Mouse (Mus musculus) forebrain, embryonic 14.5 days (tissue): Measurements from ENCODE around the gene Cand2. TPM values are rescaled to one million over a fixed set of nuclear protein-coding genes. Genes with fewer than 3 reads are reported as not detected.

Source experiments
- ATAC-seq: fragments of 200-750 bp; cut with Nextera tagmentation; 2 replicates; pipeline ENCODE4 v1.8.0; 2017; ENCODE audit warnings: mild to moderate bottlenecking, moderate library complexity
- DNase-seq: peaks from one replicate; pipeline ENCODE4 v3.0.0-alpha.2; 2015; ENCODE audit warnings: low spot score
- H3K27ac ChIP-seq: fragments of 300-500 bp; sonication (generic); 2 replicates; pipeline ENCODE4 v1.5.1; 2014; ENCODE audit warnings: low read depth, mild to moderate bottlenecking, control low read depth, low read length, moderate library complexity
- H3K27me3 ChIP-seq: fragments of 300-500 bp; sonication (generic); replicated peaks from 2 replicates; pipeline ENCODE4 v1.6.1; 2014; ENCODE audit warnings: low read length, control low read depth, mixed read lengths; ENCODE audit not compliant: control insufficient read depth, insufficient read depth
- H3K36me3 ChIP-seq: fragments of 300-500 bp; sonication (generic); 2 replicates; pipeline ENCODE4 v1.6.1; 2014; ENCODE audit warnings: low read length, control low read depth; ENCODE audit not compliant: control insufficient read depth, insufficient read depth
- H3K4me1 ChIP-seq: fragments of 300-500 bp; sonication (generic); 2 replicates; pipeline ENCODE4 v1.6.1; 2014; ENCODE audit warnings: antibody characterized with exemption, low read length, control low read depth; ENCODE audit not compliant: control insufficient read depth, insufficient read depth
- H3K4me2 ChIP-seq: fragments of 300-500 bp; sonication (generic); 2 replicates; pipeline ENCODE4 v1.6.1; 2014; ENCODE audit warnings: mild to moderate bottlenecking, control low read depth, low read length
- H3K4me3 ChIP-seq: fragments of 300-500 bp; sonication (generic); 2 replicates; pipeline ENCODE4 v1.5.1; 2014; ENCODE audit warnings: low read depth, low read length, control low read depth
- H3K9ac ChIP-seq: fragments of 300-500 bp; sonication (generic); 2 replicates; pipeline ENCODE4 v1.6.1; 2014; ENCODE audit warnings: mild to moderate bottlenecking, low read length, control low read depth, moderate library complexity
- H3K9me3 ChIP-seq: fragments of 300-500 bp; sonication (generic); replicated peaks from 2 replicates; pipeline ENCODE4 v1.6.1; 2016; ENCODE audit warnings: low read length, control low read depth, mixed read lengths; ENCODE audit not compliant: control insufficient read depth
- WGBS: fragments of 180-500 bp; shearing (Covaris S2); extraction: QIAGEN DNeasy Blood & Tissue Kit; methylation state at CpG from one replicate; pipeline ENCODE4 v1.1.7; 2014; 5-methylcytosine and 5-hydroxymethylcytosine counted together
- polyA plus RNA-seq: library from polyadenylated mRNA; unstranded; fragments of >200 nt; fragmentation: Nextera tagmentation; extraction: Ambion mirVana; gene quantifications from 2 replicates; pipeline ENCODE4 v1.2.1, GENCODE M21; 2014

The Cand2 gene
- polyA plus RNA-seq, 1 experiment from 2014 or later: 14.4 TPM

DNA sequence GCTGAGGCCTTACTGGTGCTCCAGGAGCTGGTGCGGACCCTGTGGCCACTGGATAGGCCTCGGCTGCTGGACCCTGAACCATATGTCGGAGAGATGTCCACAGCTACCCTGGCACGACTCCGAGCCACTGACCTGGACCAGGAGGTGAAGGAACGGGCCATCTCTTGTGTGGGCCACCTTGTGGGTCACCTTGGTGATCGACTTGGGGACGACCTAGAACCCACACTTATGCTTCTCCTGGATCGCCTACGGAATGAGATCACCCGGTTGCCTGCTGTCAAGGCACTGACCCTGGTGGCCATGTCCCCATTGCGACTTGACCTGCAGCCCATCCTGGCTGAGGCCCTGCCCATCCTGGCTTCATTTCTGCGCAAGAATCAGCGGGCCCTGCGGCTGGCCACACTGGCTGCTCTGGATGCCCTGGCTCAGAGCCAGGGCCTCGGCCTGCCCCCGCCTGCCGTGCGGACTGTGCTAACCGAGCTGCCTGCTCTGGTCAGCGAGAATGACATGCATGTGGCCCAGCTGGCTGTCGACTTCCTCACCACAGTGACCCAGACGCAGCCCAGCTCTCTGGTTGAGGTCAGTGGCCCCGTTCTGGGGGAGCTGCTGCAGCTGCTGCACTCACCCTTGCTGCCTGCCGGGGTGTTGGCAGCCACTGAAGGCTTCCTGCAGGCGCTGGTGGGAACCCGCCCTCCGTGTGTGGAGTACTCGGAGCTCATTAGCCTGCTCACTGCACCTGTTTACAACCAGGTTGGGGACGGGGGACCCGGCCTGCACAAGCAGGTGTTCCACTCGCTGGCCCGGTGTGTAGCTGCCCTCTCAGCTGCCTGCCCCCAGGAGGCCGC is 17.7 kb downstream of the Cand2 start:
- Histone ChIP-seq H3K27me3 (no peaks in the 10 kb centered on the region), H3K4me1 (no peaks in the 10 kb centered on the region), H3K9ac (no peak overlapping the region), H3K4me2 (no peak overlapping the region), H3K9me3 (no peaks in the 10 kb centered on the region), H3K27ac (no peak overlapping the region), H3K36me3 (peaks cover 94% of the 10 kb centered on the region), H3K4me3 (no peak overlapping the region)
- WGBS: 87% methylated on average over 34 of the region's 34 CpGs
- no peak for DNase-seq
- ATAC-seq: no peak

DNA sequence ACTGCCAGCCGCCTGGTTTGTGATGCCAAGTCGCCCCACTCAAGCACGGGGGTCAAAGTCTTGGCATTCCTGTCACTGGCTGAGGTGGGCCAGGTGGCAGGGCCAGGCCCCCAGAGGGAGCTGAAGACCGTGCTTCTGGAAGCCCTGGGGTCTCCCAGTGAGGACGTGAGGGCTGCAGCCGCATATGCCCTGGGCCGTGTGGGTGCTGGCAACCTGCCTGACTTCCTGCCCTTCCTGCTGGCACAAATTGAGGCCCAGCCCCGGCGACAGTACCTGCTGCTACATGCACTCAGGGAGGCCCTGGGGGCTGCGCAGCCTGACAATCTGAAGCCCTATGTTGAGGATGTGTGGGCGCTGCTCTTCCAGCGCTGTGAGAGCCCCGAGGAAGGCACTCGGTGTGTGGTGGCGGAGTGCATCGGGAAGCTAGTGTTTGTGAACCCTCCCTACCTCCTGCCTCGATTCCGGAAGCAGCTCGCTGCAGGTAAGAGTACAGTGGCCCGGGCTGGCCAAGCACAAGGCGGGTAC is 18.4 kb downstream of the Cand2 start:
- WGBS: 88% methylated on average over 21 of the region's 21 CpGs
- Histone ChIP-seq H3K4me1 (no peaks in the 10 kb centered on the region), H3K36me3 (peaks cover 94% of the 10 kb centered on the region)

DNA sequence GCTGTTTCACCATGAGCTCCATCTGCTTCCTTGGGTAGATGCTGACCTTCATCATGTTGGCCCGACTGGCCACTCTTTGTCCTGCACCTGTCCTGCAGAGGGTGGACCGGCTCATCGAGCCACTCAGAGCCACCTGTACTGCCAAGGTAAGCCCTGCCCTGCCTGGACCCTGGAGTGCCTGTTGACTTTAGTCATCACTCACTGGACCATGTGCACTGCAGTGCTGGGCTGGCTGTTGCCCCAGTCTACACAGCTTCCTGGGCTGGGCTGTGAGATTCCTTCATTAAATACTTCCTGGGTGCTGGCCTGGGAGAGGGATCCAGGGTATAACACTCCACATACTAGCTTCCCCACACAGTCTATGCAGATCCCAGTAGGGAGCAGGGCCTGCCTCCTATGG is 27.5 kb downstream of the Cand2 start:
- Histone ChIP-seq H3K9ac (no peak overlapping the region), H3K9me3 (no peaks in the 10 kb centered on the region), H3K4me1 (peaks cover 5% of the 10 kb centered on the region), H3K36me3 (peaks cover 93% of the 10 kb centered on the region), H3K27me3 (no peaks in the 10 kb centered on the region), H3K4me3 (no peak overlapping the region), H3K27ac (no peak overlapping the region), H3K4me2 (no peak overlapping the region)
- DNase-seq (no peak), ATAC-seq (no peak)
- WGBS: 95% methylated on average over 3 of the region's 3 CpGs

More for the DNA sequence above, 18.4 kb downstream of the Cand2 start:
- Histone ChIP-seq H3K4me3 (no peak overlapping the region), H3K27me3 (no peaks in the 10 kb centered on the region), H3K4me2 (no peak overlapping the region), H3K9me3 (no peaks in the 10 kb centered on the region), H3K27ac (no peak overlapping the region), H3K9ac (no peak overlapping the region)
- ATAC-seq: no peak
- no peak for DNase-seq

DNA sequence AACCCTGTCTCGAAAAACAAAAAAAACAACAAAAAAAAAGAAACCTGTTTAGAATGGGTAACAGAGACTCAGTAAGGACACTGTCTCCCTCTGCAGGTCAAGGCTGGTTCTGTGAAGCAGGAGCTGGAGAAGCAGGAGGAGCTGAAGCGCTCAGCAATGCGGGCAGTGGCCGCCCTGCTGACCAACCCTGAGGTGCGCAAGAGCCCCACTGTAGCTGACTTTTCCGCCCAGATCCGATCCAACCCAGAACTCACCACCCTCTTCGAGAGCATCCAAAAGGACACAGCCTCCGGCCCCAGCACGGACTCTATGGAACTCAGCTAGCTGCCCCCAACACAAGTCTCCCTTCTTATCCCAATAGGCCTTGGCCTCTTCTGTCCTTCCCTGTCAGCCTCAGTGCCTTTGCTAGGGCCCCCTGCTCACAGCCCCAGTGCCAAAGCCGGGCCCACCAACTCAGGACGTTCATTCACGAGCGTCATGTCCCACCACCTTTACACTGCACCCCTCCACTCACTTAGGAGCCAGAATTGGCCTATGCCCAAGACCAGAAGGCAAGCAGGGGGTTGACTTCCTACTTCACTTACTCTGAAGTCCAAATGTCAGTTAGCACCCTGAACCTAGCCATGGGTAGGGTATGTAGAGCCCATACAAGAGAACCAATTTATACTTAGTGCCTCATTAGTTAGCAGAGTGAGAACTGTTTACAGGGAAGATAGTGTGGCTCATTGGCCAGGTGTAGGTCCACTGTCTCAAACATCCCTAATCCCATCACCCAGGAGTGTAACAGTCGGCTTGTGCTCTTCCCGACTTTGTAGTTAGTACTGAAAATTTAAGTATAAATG is 29.4 kb downstream of the Cand2 start:
- Histone ChIP-seq H3K4me3 (no peak overlapping the region), H3K9ac (no peak overlapping the region), H3K27ac (no peak overlapping the region), H3K4me1 (peaks cover 12% of the 10 kb centered on the region), H3K9me3 (no peaks in the 10 kb centered on the region), H3K4me2 (no peak overlapping the region), H3K36me3 (peaks cover 81% of the 10 kb centered on the region), H3K27me3 (no peaks in the 10 kb centered on the region)
- DNase-seq (peak; percentile 77), ATAC-seq (peak; percentile 31; the same call in 1 of the 2 replicates)
- 49% methylated on average over 16 of the region's 16 CpGs for WGBS

DNA sequence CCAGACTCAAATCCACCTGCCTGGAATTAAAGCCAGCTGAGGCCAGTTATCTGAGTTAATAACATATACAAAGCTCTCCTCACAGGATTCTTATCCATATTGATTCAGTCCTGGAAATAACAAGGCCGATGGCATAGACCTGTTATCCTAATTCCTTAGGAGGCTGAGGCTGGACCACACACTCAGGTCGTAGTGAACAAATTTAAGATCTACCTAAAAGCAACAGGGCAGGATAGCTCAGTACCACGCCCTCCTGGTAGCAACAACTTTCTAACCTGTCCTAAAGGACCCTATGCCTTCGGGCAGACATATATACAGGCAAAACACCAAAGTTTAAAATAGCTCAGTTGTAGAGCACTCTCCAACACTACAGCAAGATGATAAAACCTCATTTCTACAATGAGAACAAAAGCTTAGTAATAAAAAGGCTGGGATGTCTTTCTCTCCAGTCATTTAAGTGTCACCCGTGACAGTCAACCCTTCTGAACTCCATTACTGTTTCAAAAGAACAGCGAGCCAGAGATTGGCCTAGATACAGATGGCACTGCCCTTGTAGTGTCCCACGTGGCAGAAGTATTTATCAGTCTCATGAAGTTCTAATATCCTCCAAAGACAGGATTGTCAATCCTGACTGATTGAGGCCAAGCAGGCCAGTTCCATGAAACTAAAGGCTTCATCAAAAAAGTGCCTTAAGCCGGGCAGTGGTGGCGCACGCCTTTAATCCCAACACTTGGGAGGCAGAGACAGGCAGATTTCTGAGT is 30.3 kb downstream of the Cand2 start:
- Histone ChIP-seq H3K4me2 (no peak overlapping the region), H3K9me3 (no peaks in the 10 kb centered on the region), H3K36me3 (peaks cover 72% of the 10 kb centered on the region), H3K9ac (no peak overlapping the region), H3K27ac (no peak overlapping the region), H3K4me1 (peaks cover 12% of the 10 kb centered on the region), H3K4me3 (no peak overlapping the region), H3K27me3 (no peaks in the 10 kb centered on the region)
- WGBS: 71% methylated on average over 10 of the region's 10 CpGs
- ATAC-seq (no peak), DNase-seq (no peak)

DNA sequence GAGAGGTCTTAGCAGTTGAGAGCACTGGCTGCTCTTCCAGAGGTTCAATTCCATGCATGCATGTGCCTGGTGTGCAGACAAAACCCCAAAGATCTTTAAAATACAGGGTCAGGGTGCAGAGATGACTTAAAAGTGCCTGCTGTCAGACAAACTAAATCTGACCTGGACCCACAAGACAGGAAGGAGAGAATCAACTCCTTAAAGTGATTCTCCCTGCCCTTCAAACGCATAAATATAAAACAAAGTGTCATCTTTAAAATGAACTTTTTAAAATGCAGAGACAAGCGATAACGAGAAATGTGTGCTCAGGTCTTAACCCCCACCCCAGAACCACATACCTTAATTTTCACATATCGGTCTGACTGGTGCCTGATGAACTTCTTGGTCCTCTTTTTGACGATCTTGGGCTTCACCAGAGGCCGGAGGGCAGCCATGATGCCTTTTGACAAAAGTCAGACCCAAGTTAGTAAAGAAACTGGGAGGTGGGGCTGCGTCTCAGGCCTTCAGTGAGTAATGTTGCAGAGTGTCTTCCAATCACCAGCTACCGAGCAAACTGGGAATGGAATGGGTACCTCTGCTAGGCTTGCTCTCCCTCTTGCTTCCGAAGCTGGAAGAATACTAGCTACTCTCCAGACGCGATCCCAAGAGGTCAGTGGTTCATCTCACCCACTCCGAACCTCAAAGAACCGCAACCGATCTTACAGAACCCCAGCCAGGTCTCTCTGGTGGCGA is 33.3 kb downstream of the Cand2 start:
- peak overlapping the region; percentile 84 for H3K4me2 ChIP-seq
- peaks cover 47% of the 10 kb centered on the region for H3K36me3 ChIP-seq
- DNase-seq: no peak
- H3K9ac ChIP-seq: peak overlapping the region; percentile 99
- no peaks in the 10 kb centered on the region for H3K27me3 ChIP-seq
- no peaks in the 10 kb centered on the region for H3K9me3 ChIP-seq
- H3K4me3 ChIP-seq: peak overlapping the region; percentile 93
- ATAC-seq: no peak
- peak overlapping the region; percentile 97 for H3K27ac ChIP-seq
- WGBS: 3% methylated on average over 15 of the region's 15 CpGs
- H3K4me1 ChIP-seq: peaks cover 12% of the 10 kb centered on the region

DNA sequence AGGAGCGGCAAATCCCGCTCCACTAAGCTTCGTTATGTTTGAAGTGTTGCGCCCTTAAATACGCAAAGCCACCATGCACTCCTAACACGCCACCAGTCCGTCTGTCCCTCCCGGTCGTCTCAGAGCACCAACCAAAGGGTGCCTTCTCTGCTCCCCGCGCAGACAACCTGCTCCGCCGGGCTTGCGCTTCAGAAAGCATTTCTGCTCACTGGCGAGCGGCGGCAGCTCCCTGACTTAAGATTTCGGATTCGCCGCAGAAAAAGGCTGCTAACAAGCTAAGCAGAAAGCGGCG is 33.8 kb downstream of the Cand2 start:
- peak overlapping the region; percentile 99 for H3K9ac ChIP-seq
- H3K9me3 ChIP-seq: no peaks in the 10 kb centered on the region
- no peak for DNase-seq
- H3K4me1 ChIP-seq: peaks cover 12% of the 10 kb centered on the region
- H3K4me2 ChIP-seq: peak overlapping the region; percentile 84
- peak overlapping the region; percentile 93 for H3K4me3 ChIP-seq
- H3K27me3 ChIP-seq: no peaks in the 10 kb centered on the region
- WGBS: under 1% methylated on average over 22 of the region's 22 CpGs
- peaks cover 42% of the 10 kb centered on the region for H3K36me3 ChIP-seq
- H3K27ac ChIP-seq: peak overlapping the region; percentile 97
- peak; percentile 24 for ATAC-seq
